Mouse (Mus musculus): ENCODE measurements around the gene Zbtb18. TPM values are rescaled to one million over a fixed set of nuclear protein-coding genes. Genes with fewer than 3 reads are reported as not detected.

Zbtb18 gene
- 2.1 and 3.4 TPM in 2 replicates for polyA plus RNA-seq (2016; fragmentation: Nextera tagmentation; extraction: Ambion mirVana)

- Histone ChIP-seq H3K27ac (replicated peaks) (peak within 1 kb of the TSS; percentile 95), H3K4me3 (peak within 1 kb of the TSS; percentile 89), H3K27me3 (replicated peaks; ENCODE audit: low read depth, poor library complexity, severe bottlenecking) (no peaks in the 10 kb centered on the region), H3K4me1 (peaks cover 54% of the 10 kb centered on the region), H3K36me3 (replicated peaks) (peaks cover 3% of the 10 kb centered on the region), H3K9me3 (no peaks in the 10 kb centered on the region)
- no peak for DNase-seq (ENCODE audit: low spot score)
- 1% methylated on average over 90 of the region's 106 CpGs for WGBS
Observed at GRCm38 (mm10) chr1:177442196-177442808, at the start of gene Zbtb18. Zbtb18 (plus strand) TSS chr1:177442351.

- Histone ChIP-seq H3K9me3 (no peaks in the 10 kb centered on the region), H3K27ac (replicated peaks) (no peak overlapping the region), H3K4me1 (no peaks in the 10 kb centered on the region), H3K4me3 (no peak overlapping the region), H3K27me3 (replicated peaks; ENCODE audit: low read depth, poor library complexity, severe bottlenecking) (no peaks in the 10 kb centered on the region), H3K36me3 (replicated peaks) (no peaks in the 10 kb centered on the region)
- DNase-seq (ENCODE audit: low spot score) = no peak
- 73% methylated on average over 1 of the region's 1 CpGs for WGBS
Observed at GRCm38 (mm10) chr1:177397455-177397854, 44.7 kb upstream of the Zbtb18 start.

GRCm38 (mm10) chr1:177405170-177405569 lies 37.0 kb upstream of the Zbtb18 start:
- H3K9me3 ChIP-seq = no peaks in the 10 kb centered on the region
- H3K27me3 ChIP-seq (replicated peaks; ENCODE audit: low read depth, poor library complexity, severe bottlenecking) = no peaks in the 10 kb centered on the region
- WGBS = 83% methylated on average over 6 of the region's 6 CpGs
- no peaks in the 10 kb centered on the region for H3K36me3 ChIP-seq (replicated peaks)
- H3K27ac ChIP-seq (replicated peaks) = no peak overlapping the region
- H3K4me1 ChIP-seq = peaks cover 6% of the 10 kb centered on the region
- no peak for DNase-seq (ENCODE audit: low spot score)
- no peak overlapping the region for H3K4me3 ChIP-seq

GRCm38 (mm10) chr1:177408690-177409089 lies 33.5 kb upstream of the Zbtb18 start:
- peaks cover 21% of the 10 kb centered on the region for H3K4me1 ChIP-seq

GRCm38 (mm10) chr1:177410769-177411348 lies 31.3 kb upstream of the Zbtb18 start:
- Histone ChIP-seq H3K4me3 (no peak overlapping the region), H3K4me1 (peaks cover 21% of the 10 kb centered on the region), H3K27me3 (replicated peaks; ENCODE audit: low read depth, poor library complexity, severe bottlenecking) (no peaks in the 10 kb centered on the region), H3K9me3 (no peaks in the 10 kb centered on the region), H3K36me3 (replicated peaks) (no peaks in the 10 kb centered on the region), H3K27ac (replicated peaks) (no peak overlapping the region)
- WGBS = 87% methylated on average over 7 of the region's 7 CpGs
- DNase-seq (ENCODE audit: low spot score) = no peak

More at GRCm38 (mm10) chr1:177408690-177409089, 33.5 kb upstream of the Zbtb18 start:
- no peaks in the 10 kb centered on the region for H3K36me3 ChIP-seq (replicated peaks)
- no peak overlapping the region for H3K4me3 ChIP-seq
- H3K27ac ChIP-seq (replicated peaks) = no peak overlapping the region
- H3K9me3 ChIP-seq = no peaks in the 10 kb centered on the region
- WGBS = 74% methylated on average over 3 of the region's 3 CpGs
- no peak for DNase-seq (ENCODE audit: low spot score)
- no peaks in the 10 kb centered on the region for H3K27me3 ChIP-seq (replicated peaks; ENCODE audit: low read depth, poor library complexity, severe bottlenecking)

GRCm38 (mm10) chr1:177411359-177412358 lies 30.5 kb upstream of the Zbtb18 start:
- H3K27ac ChIP-seq (replicated peaks) = no peak overlapping the region
- H3K4me3 ChIP-seq = no peak overlapping the region
- peak; percentile 22 for DNase-seq (ENCODE audit: low spot score)

GRCm38 (mm10) chr1:177419331-177419730 lies 22.8 kb upstream of the Zbtb18 start:
- Histone ChIP-seq H3K27ac (replicated peaks) (no peak overlapping the region), H3K36me3 (replicated peaks) (no peaks in the 10 kb centered on the region), H3K27me3 (replicated peaks; ENCODE audit: low read depth, poor library complexity, severe bottlenecking) (no peaks in the 10 kb centered on the region), H3K9me3 (no peaks in the 10 kb centered on the region), H3K4me1 (peaks cover 3% of the 10 kb centered on the region; the same call in 1 of the 2 replicates), H3K4me3 (no peak overlapping the region)
- 77% methylated on average over 12 of the region's 12 CpGs for WGBS
- no peak for DNase-seq (ENCODE audit: low spot score)

More at GRCm38 (mm10) chr1:177411359-177412358, 30.5 kb upstream of the Zbtb18 start:
- 57% methylated on average over 19 of the region's 19 CpGs for WGBS
- H3K4me1 ChIP-seq = peaks cover 21% of the 10 kb centered on the region
- H3K36me3 ChIP-seq (replicated peaks) = no peaks in the 10 kb centered on the region
- H3K27me3 ChIP-seq (replicated peaks; ENCODE audit: low read depth, poor library complexity, severe bottlenecking) = no peaks in the 10 kb centered on the region
- H3K9me3 ChIP-seq = no peaks in the 10 kb centered on the region

- no peaks in the 10 kb centered on the region for H3K9me3 ChIP-seq
- no peak overlapping the region for H3K4me3 ChIP-seq
- DNase-seq (ENCODE audit: low spot score) = no peak
- WGBS = 75% methylated on average over 6 of the region's 6 CpGs
- no peaks in the 10 kb centered on the region for H3K27me3 ChIP-seq (replicated peaks; ENCODE audit: low read depth, poor library complexity, severe bottlenecking)
- peaks cover 3% of the 10 kb centered on the region; the same call in 1 of the 2 replicates for H3K4me1 ChIP-seq
- H3K27ac ChIP-seq (replicated peaks) = no peak overlapping the region
- H3K36me3 ChIP-seq (replicated peaks) = no peaks in the 10 kb centered on the region
Observed at GRCm38 (mm10) chr1:177420126-177420525, 22.0 kb upstream of the Zbtb18 start.

- Histone ChIP-seq H3K27ac (replicated peaks) (no peak overlapping the region), H3K36me3 (replicated peaks) (no peaks in the 10 kb centered on the region), H3K9me3 (no peaks in the 10 kb centered on the region), H3K27me3 (replicated peaks; ENCODE audit: low read depth, poor library complexity, severe bottlenecking) (no peaks in the 10 kb centered on the region), H3K4me3 (no peak overlapping the region), H3K4me1 (no peaks in the 10 kb centered on the region)
- DNase-seq (ENCODE audit: low spot score) = no peak
- WGBS = 78% methylated on average over 5 of the region's 5 CpGs
Observed at GRCm38 (mm10) chr1:177427862-177428261, 14.3 kb upstream of the Zbtb18 start.

- Histone ChIP-seq H3K36me3 (replicated peaks) (no peaks in the 10 kb centered on the region), H3K4me1 (no peaks in the 10 kb centered on the region), H3K4me3 (no peak overlapping the region), H3K27ac (replicated peaks) (no peak overlapping the region), H3K9me3 (no peaks in the 10 kb centered on the region), H3K27me3 (replicated peaks; ENCODE audit: low read depth, poor library complexity, severe bottlenecking) (no peaks in the 10 kb centered on the region)
- no peak for DNase-seq (ENCODE audit: low spot score)
- 83% methylated on average over 14 of the region's 14 CpGs for WGBS
Observed at GRCm38 (mm10) chr1:177428338-177428737, 13.8 kb upstream of the Zbtb18 start.

- 83% methylated on average over 4 of the region's 4 CpGs for WGBS
- no peaks in the 10 kb centered on the region for H3K27me3 ChIP-seq (replicated peaks; ENCODE audit: low read depth, poor library complexity, severe bottlenecking)
- DNase-seq (ENCODE audit: low spot score) = no peak
Observed at GRCm38 (mm10) chr1:177429067-177429466, 13.1 kb upstream of the Zbtb18 start.

GRCm38 (mm10) chr1:177440411-177440810 lies 1.7 kb upstream of the Zbtb18 start:
- Histone ChIP-seq H3K4me3 (peak overlapping the region; percentile 89), H3K36me3 (replicated peaks) (no peaks in the 10 kb centered on the region), H3K4me1 (peaks cover 36% of the 10 kb centered on the region), H3K27me3 (replicated peaks; ENCODE audit: low read depth, poor library complexity, severe bottlenecking) (no peaks in the 10 kb centered on the region), H3K9me3 (no peaks in the 10 kb centered on the region), H3K27ac (replicated peaks) (no peak overlapping the region)
- 6% methylated on average over 2 of the region's 2 CpGs for WGBS
- no peak for DNase-seq (ENCODE audit: low spot score)

More at GRCm38 (mm10) chr1:177429067-177429466, 13.1 kb upstream of the Zbtb18 start:
- no peak overlapping the region for H3K4me3 ChIP-seq
- no peaks in the 10 kb centered on the region for H3K9me3 ChIP-seq
- no peaks in the 10 kb centered on the region for H3K4me1 ChIP-seq
- no peaks in the 10 kb centered on the region for H3K36me3 ChIP-seq (replicated peaks)
- H3K27ac ChIP-seq (replicated peaks) = no peak overlapping the region

All from embryonic facial prominence, embryonic 10.5 days (tissue).